Mouse (Mus musculus): ENCODE data around the gene Vwce. TPM values are rescaled to one million over a fixed set of nuclear protein-coding genes. Genes with fewer than 3 reads are reported as not detected.

Vwce gene
- polyA plus RNA-seq, 1 experiment from 2014 or later = 0.19 TPM

DNA sequence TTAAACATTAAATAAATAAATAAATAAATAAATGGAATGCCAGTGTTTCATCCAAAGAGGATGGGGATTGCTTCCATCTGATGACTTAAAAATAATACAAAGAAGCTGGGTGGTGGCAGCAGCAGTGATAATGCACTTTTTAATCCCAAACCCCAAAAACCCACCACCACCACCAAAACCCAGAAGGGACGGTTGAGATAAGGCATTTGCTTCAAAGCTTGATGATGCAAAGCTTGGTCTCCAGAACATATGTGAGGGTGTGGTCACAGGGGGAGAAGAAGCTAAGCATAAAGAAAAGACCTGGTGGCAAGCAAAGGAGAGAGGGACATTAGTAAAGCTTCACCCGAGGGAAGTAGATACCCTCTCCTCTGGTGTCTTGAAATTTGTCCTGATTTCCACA, 27.9 kb downstream of the Vwce start:
- Histone ChIP-seq H3K27ac (ENCODE audit: low read depth, low read length) (no peak overlapping the region), H3K4me1 (ENCODE audit: control insufficient read depth, insufficient read depth, low read length) (no peaks in the 10 kb centered on the region), H3K4me3 (ENCODE audit: low read depth, low read length) (no peak overlapping the region), H3K9me3 (replicated peaks; ENCODE audit: control insufficient read depth, low read length) (no peaks in the 10 kb centered on the region), H3K27me3 (replicated peaks; ENCODE audit: control insufficient read depth, insufficient read depth, low read length) (no peaks in the 10 kb centered on the region), H3K36me3 (ENCODE audit: control insufficient read depth, insufficient read depth, low read length) (no peaks in the 10 kb centered on the region), H3K4me2 (ENCODE audit: low read length) (no peak overlapping the region), H3K9ac (ENCODE audit: low read length) (no peak overlapping the region)
- ATAC-seq (no peak), DNase-seq (ENCODE audit: low spot score) (no peak)
- 90% methylated on average over 2 of the region's 2 CpGs for WGBS

DNA sequence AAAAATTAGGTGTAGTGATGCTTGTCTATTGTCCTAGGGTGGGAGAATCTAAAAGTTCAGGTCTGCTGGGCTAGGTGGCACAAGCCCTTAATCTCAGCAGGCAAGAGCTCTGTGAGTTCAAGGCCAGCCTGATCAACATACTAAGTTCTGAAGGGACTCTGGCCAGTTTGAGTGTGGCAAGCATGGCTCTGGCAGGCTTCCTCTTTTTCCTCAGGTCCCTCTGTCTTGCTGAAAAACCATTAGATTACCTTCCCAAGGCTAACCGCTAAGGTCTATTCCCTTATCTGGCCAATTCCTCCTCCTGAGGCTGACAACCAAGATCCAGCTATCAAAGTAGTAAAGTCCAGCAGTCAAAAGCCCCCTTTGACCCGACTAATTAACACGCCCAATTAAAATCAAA, 28.7 kb downstream of the Vwce start:
- Histone ChIP-seq H3K9me3 (replicated peaks; ENCODE audit: control insufficient read depth, low read length) (no peaks in the 10 kb centered on the region), H3K4me1 (ENCODE audit: control insufficient read depth, insufficient read depth, low read length) (no peaks in the 10 kb centered on the region), H3K27me3 (replicated peaks; ENCODE audit: control insufficient read depth, insufficient read depth, low read length) (no peaks in the 10 kb centered on the region), H3K27ac (ENCODE audit: low read depth, low read length) (no peak overlapping the region), H3K4me2 (ENCODE audit: low read length) (no peak overlapping the region), H3K4me3 (ENCODE audit: low read depth, low read length) (no peak overlapping the region), H3K9ac (ENCODE audit: low read length) (no peak overlapping the region), H3K36me3 (ENCODE audit: control insufficient read depth, insufficient read depth, low read length) (no peaks in the 10 kb centered on the region)
- DNase-seq (ENCODE audit: low spot score) = no peak
- ATAC-seq = no peak
- WGBS = 76% methylated on average over 3 of the region's 3 CpGs

DNA sequence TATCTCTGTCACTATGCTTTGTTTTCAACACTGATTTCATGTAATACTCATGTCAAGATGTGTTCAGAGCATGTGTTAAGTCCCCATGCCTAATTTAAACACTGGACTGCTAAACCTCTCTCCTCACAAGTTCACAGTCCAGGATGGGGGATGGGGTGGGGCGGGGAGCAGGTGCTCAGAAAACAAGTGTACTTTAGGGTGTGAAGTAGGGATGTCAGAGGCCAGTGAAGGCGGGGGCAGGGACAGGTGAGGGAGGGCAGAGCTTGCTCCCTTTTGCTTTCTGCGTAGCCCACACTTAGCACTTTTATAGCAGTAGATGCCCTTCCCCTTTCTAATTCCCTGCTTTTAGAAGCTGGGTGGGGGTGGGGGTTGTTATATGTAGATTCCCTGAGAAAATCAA, 31.1 kb downstream of the Vwce start:
- Histone ChIP-seq H3K27me3 (replicated peaks; ENCODE audit: control insufficient read depth, insufficient read depth, low read length) (no peaks in the 10 kb centered on the region), H3K4me1 (ENCODE audit: control insufficient read depth, insufficient read depth, low read length) (no peaks in the 10 kb centered on the region), H3K27ac (ENCODE audit: low read depth, low read length) (no peak overlapping the region), H3K36me3 (ENCODE audit: control insufficient read depth, insufficient read depth, low read length) (no peaks in the 10 kb centered on the region), H3K4me2 (ENCODE audit: low read length) (no peak overlapping the region), H3K9ac (ENCODE audit: low read length) (no peak overlapping the region), H3K4me3 (ENCODE audit: low read depth, low read length) (no peak overlapping the region), H3K9me3 (replicated peaks; ENCODE audit: control insufficient read depth, low read length) (no peaks in the 10 kb centered on the region)
- 58% methylated on average over 3 of the region's 3 CpGs for WGBS
- DNase-seq (ENCODE audit: low spot score) (no peak), ATAC-seq (0 out of 2 replicates have a peak, but pooled peaks have one; percentile 20)

GRCm38 (mm10) chr19:10665499-10665898, 31.5 kb downstream of the Vwce start:
- H3K27me3 ChIP-seq (replicated peaks; ENCODE audit: control insufficient read depth, insufficient read depth, low read length) = no peaks in the 10 kb centered on the region
- ATAC-seq (peak; percentile 73), DNase-seq (ENCODE audit: low spot score) (peak; percentile 77)
- no peaks in the 10 kb centered on the region for H3K4me1 ChIP-seq (ENCODE audit: control insufficient read depth, insufficient read depth, low read length)
- H3K9ac ChIP-seq (ENCODE audit: low read length) = no peak overlapping the region
- no peak overlapping the region for H3K27ac ChIP-seq (ENCODE audit: low read depth, low read length)
- no peaks in the 10 kb centered on the region for H3K36me3 ChIP-seq (ENCODE audit: control insufficient read depth, insufficient read depth, low read length)
- H3K9me3 ChIP-seq (replicated peaks; ENCODE audit: control insufficient read depth, low read length) = no peaks in the 10 kb centered on the region
- H3K4me3 ChIP-seq (ENCODE audit: low read depth, low read length) = no peak overlapping the region
- WGBS = 10% methylated on average over 2 of the region's 2 CpGs
- no peak overlapping the region for H3K4me2 ChIP-seq (ENCODE audit: low read length)

- ATAC-seq (no peak), DNase-seq (ENCODE audit: low spot score) (no peak)
- Histone ChIP-seq H3K9me3 (replicated peaks; ENCODE audit: control insufficient read depth, low read length) (no peaks in the 10 kb centered on the region), H3K27me3 (replicated peaks; ENCODE audit: control insufficient read depth, insufficient read depth, low read length) (no peaks in the 10 kb centered on the region), H3K9ac (ENCODE audit: low read length) (no peak overlapping the region), H3K36me3 (ENCODE audit: control insufficient read depth, insufficient read depth, low read length) (no peaks in the 10 kb centered on the region), H3K4me1 (ENCODE audit: control insufficient read depth, insufficient read depth, low read length) (no peaks in the 10 kb centered on the region), H3K27ac (ENCODE audit: low read depth, low read length) (no peak overlapping the region), H3K4me3 (ENCODE audit: low read depth, low read length) (no peak overlapping the region), H3K4me2 (ENCODE audit: low read length) (no peak overlapping the region)
- WGBS = 81% methylated on average over 4 of the region's 4 CpGs
These were observed 37.3 kb downstream of the Vwce start for GRCm38 (mm10) chr19:10671319-10671718.

DNA sequence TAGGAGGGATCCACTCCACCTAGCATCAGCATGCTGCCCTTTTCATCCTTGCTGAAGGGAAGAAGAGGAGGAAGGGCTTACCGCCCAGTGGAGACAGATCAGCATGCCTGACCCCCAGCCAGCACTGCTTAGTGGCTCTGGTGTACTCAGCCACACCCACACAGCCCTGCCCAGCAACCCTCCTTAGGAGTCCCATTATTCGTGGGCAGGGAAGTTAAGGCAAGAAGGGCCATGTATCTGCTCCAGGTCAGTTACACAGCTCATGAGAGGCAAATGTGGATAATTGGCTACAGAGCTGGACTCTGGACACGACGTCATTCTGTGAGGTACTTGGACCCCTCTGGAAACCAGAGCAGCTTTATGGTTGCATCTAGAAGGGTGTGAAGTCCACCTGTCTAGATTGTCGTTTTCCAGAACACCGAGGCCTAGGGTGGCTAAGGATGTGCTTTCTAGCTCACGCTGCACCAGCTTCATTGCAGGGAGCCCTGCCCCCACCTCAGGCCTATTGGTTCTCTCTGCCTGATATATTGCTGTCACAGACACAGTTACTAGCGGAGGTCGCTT, 37.9 kb downstream of the Vwce start:
- Histone ChIP-seq H3K4me3 (ENCODE audit: low read depth, low read length) (no peak overlapping the region), H3K27ac (ENCODE audit: low read depth, low read length) (no peak overlapping the region), H3K36me3 (ENCODE audit: control insufficient read depth, insufficient read depth, low read length) (no peaks in the 10 kb centered on the region), H3K9ac (ENCODE audit: low read length) (no peak overlapping the region), H3K27me3 (replicated peaks; ENCODE audit: control insufficient read depth, insufficient read depth, low read length) (no peaks in the 10 kb centered on the region), H3K4me2 (ENCODE audit: low read length) (no peak overlapping the region), H3K4me1 (ENCODE audit: control insufficient read depth, insufficient read depth, low read length) (no peaks in the 10 kb centered on the region), H3K9me3 (replicated peaks; ENCODE audit: control insufficient read depth, low read length) (no peaks in the 10 kb centered on the region)
- no peak for ATAC-seq
- WGBS = 71% methylated on average over 9 of the region's 9 CpGs
- no peak for DNase-seq (ENCODE audit: low spot score)

- Histone ChIP-seq H3K4me3 (ENCODE audit: low read depth, low read length) (no peak overlapping the region), H3K4me2 (ENCODE audit: low read length) (no peak overlapping the region), H3K9ac (ENCODE audit: low read length) (no peak overlapping the region), H3K27ac (ENCODE audit: low read depth, low read length) (no peak overlapping the region), H3K36me3 (ENCODE audit: control insufficient read depth, insufficient read depth, low read length) (no peaks in the 10 kb centered on the region), H3K27me3 (replicated peaks; ENCODE audit: control insufficient read depth, insufficient read depth, low read length) (no peaks in the 10 kb centered on the region), H3K9me3 (replicated peaks; ENCODE audit: control insufficient read depth, low read length) (no peaks in the 10 kb centered on the region), H3K4me1 (ENCODE audit: control insufficient read depth, insufficient read depth, low read length) (no peaks in the 10 kb centered on the region)
- 48% methylated on average over 1 of the region's 1 CpGs for WGBS
- DNase-seq (ENCODE audit: low spot score) (no peak), ATAC-seq (no peak)
These were observed 39.3 kb downstream of the Vwce start for GRCm38 (mm10) chr19:10673275-10673674.

DNA sequence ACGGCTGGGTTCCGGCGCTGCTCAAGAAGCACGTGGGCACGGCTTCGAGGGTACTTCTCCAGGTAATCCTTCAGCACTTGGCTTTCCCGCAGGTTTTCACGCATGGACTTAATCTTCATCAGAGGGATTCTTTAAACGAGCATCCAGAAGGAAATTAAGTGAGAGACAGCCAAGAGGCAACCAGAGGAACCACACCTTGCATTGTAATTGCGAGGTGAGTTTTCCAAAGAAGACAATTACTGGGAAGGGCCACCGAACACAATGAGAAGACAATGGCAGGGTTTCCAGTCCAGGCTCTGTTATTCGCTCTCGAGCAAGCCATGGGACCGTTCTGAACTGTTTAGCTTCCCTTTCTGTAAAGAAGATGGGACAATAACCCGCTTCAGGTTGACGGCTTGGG, 42.6 kb downstream of the Vwce start:
- H3K4me3 ChIP-seq (ENCODE audit: low read depth, low read length) = no peak overlapping the region

DNA sequence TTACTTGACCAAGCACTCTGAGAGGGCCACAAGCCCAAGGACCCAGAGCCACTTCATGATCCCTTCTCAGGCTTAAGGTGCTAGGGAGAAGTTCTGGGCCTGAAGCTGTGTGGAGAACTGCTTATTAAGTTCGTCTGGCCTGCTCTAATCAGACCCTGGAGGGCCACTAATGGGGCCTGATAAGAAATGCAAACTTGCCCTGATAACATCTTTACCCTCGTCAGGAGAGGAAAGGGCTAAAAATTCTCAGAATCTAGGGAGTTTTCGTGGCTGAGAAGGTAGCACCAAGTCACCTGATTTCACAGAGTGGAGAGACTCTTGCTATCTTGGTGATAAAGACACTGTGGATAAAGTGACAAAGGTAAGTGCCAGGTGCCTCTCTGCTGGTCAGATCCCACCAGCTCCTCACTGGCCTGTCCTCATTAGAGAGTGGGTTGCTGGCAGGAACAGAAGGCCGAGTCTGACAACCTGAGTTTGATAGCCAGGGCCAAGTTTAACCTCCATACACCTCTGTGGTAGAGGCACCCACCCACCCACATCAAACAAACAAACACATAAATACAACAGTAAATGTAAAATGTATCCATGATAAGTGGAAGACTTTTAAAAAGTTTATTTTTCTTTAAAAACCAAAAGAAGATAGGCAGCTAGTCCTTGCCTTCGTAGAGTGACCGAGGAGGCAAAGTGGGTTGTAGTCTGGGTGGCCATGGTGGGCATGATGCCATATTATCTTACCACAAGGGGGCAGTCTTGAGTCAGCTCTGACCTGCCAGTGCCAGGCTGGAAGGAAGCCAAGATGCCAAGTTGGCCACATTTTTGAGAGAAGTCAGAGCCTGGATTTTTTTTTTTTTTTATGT, 44.1 kb downstream of the Vwce start, which contains the start of gene Pga5:
Gene Pga5, minus strand, starts transcription at position 157 of the 857 bp plus-strand sequence.
- ATAC-seq = peak; percentile 83
- H3K4me3 ChIP-seq (ENCODE audit: low read depth, low read length) = no peak within 1 kb of the TSS
- WGBS = 49% methylated on average over 6 of the region's 6 CpGs

More for the DNA sequence above, 42.6 kb downstream of the Vwce start:
- H3K27me3 ChIP-seq (replicated peaks; ENCODE audit: control insufficient read depth, insufficient read depth, low read length) = no peaks in the 10 kb centered on the region
- H3K36me3 ChIP-seq (ENCODE audit: control insufficient read depth, insufficient read depth, low read length) = no peaks in the 10 kb centered on the region
- H3K27ac ChIP-seq (ENCODE audit: low read depth, low read length) = no peak overlapping the region
- ATAC-seq (no peak), DNase-seq (ENCODE audit: low spot score) (no peak)
- H3K4me2 ChIP-seq (ENCODE audit: low read length) = no peak overlapping the region
- WGBS = 81% methylated on average over 16 of the region's 16 CpGs
- no peaks in the 10 kb centered on the region for H3K4me1 ChIP-seq (ENCODE audit: control insufficient read depth, insufficient read depth, low read length)
- no peak overlapping the region for H3K9ac ChIP-seq (ENCODE audit: low read length)
- H3K9me3 ChIP-seq (replicated peaks; ENCODE audit: control insufficient read depth, low read length) = no peaks in the 10 kb centered on the region

More for the DNA sequence above, 44.1 kb downstream of the Vwce start, which contains the start of gene Pga5:
- H3K27ac ChIP-seq (ENCODE audit: low read depth, low read length) = peak within 1 kb of the TSS; percentile 14; the same call in 1 of the 2 replicates
- no peaks in the 10 kb centered on the region for H3K36me3 ChIP-seq (ENCODE audit: control insufficient read depth, insufficient read depth, low read length)
- no peaks in the 10 kb centered on the region for H3K27me3 ChIP-seq (replicated peaks; ENCODE audit: control insufficient read depth, insufficient read depth, low read length)
- H3K9ac ChIP-seq (ENCODE audit: low read length) = no peak within 1 kb of the TSS; the same call in 1 of the 2 replicates
- DNase-seq (ENCODE audit: low spot score) = peak; percentile 87
- no peaks in the 10 kb centered on the region for H3K4me1 ChIP-seq (ENCODE audit: control insufficient read depth, insufficient read depth, low read length)
- H3K9me3 ChIP-seq (replicated peaks; ENCODE audit: control insufficient read depth, low read length) = no peaks in the 10 kb centered on the region
- no peak within 1 kb of the TSS for H3K4me2 ChIP-seq (ENCODE audit: low read length)

All from forebrain, embryonic 14.5 days (tissue).